Mouse (Mus musculus) myocyte (in vitro differentiated cells): ENCODE data around the gene Hdac9.

Experiments
- MAX ChIP-seq: IDR thresholded peaks from one replicate; pipeline ENCODE4 v1.6.1; 2011; ENCODE audit warnings: low read depth, mild to moderate bottlenecking, control low read depth
- POLR2A ChIP-seq: IDR thresholded peaks from one replicate; pipeline ENCODE4 v1.6.1; 2011; ENCODE audit warnings: low read depth, mild to moderate bottlenecking, control low read depth, moderate library complexity; ENCODE audit not compliant: insufficient read length
- POLR2AphosphoS2 ChIP-seq: IDR thresholded peaks from one replicate; pipeline ENCODE4 v1.6.1; 2011; ENCODE audit warnings: low read depth, control low read depth; ENCODE audit not compliant: insufficient read length
- REST ChIP-seq: IDR thresholded peaks from one replicate; pipeline ENCODE4 v1.6.1; 2011; ENCODE audit warnings: mild to moderate bottlenecking, control low read depth, moderate library complexity; ENCODE audit not compliant: insufficient read depth, insufficient read length

DNA sequence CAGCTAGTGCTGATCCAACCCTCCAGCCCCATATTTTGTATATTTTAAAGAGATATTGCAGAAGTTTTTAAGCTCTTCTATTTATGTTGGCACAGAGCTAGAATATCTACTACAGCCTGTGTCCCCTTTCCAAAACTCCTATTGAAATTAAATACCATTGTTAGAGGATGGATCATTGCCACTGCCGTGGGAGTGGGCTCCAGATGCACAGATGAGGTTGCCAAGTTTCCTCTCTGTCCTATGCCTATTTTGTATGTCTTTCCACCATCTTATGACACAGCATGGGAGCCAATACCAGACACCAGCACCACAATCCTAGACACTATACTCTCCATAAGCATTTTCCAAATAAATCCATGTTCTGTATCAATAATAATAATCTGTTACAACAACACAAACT lies 743.9 kb downstream of the Hdac9 start:
- no peak for TF ChIP-seq POLR2A
- TF ChIP-seq MAX: no peak
- TF ChIP-seq POLR2AphosphoS2: no peak
- no peak for TF ChIP-seq REST
